Mouse (Mus musculus) naive thymus-derived CD4-positive, alpha-beta T cell, adult 2 months (primary cell): ENCODE results near the gene Zbtb48.

Experiments used
- DNase-seq: peaks from one replicate; pipeline ENCODE4 v3.0.0-alpha.2; 2011; ENCODE audit warnings: low read depth

Zbtb48 gene

DNA sequence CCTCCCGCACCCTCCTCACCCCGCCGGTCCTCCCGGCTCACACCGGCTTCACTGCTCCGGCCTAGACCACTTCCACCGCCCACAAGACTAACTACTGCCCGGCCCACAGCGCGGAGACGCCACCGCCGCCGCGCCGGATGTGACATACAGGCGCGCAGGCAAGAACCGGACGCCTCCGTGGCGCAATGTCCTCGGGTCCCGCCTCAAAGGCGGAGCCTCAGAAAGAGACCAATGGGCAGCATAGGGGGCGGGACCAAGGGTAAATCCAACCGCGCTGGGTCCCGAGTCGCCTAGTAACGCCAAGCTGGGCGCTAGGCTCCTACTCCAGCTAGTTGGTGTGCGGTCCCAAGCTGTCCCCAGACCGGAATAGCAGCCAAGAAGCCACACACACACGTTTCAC is at the start of gene Zbtb48:
TSS of gene Zbtb48 (minus strand) at position 148 of the 400 bp plus-strand sequence.
- DNase-seq = peak; percentile 96

DNA sequence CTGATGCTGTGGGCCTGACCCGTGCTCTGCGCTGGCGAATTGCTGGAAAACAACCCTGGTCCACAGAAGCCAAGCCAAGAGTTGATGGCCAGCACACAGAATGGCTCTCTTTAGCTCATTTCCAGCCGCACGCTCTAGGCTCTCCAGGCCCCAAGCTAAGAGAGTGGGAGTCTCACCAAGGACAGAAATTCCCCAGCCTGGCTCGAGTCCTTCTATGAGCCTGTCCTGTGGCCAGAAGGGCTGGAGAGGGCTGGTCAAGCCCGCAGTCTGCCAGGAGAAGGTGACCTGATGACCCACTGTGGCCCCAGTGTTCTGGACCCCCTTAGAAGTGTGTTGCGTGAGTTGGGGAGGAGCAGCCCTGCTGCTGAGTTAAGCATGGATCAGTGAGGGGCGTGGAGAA is 49.7 kb upstream of the Zbtb48 start:
- DNase-seq = no peak

DNA sequence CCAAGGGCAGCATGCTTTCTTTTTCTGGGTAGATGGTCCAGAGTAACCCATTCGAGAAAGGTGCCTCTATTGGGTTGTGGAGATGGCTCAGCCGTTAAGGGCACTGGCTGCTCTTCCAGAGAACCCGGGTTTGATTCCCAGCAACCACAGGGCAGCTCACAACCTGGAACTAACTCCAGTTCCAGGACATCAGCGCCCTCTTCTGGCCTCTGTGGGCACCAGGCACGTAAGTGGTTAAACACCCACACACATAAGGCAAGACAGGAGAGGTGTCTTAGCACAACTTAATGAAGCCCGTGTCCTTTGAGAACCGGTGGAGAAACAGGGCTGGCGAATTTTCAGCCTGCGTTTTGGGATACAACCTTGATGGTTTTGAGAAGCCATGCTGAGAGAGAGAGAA is 47.1 kb upstream of the Zbtb48 start:
- no peak for DNase-seq

DNA sequence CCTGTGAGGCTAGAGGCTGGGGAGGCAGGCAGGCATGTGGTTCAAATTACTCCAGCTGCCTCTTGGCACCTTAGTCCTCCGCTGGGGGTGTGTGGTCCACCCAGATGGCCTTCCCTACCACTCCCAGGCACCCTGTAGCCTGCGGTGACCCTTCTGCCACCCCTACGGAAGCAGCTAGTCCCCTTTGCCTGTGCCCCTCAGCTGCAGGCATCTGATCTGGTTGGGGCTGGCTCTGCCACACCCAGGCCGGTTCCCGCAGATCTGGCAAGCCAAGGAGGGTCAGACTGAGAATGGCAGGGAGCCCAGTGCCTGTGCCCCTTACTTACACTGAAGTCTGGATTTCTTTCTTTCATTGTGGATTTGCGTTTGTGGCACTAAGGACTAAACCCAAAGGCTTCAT is 46.2 kb upstream of the Zbtb48 start:
- DNase-seq = no peak

DNA sequence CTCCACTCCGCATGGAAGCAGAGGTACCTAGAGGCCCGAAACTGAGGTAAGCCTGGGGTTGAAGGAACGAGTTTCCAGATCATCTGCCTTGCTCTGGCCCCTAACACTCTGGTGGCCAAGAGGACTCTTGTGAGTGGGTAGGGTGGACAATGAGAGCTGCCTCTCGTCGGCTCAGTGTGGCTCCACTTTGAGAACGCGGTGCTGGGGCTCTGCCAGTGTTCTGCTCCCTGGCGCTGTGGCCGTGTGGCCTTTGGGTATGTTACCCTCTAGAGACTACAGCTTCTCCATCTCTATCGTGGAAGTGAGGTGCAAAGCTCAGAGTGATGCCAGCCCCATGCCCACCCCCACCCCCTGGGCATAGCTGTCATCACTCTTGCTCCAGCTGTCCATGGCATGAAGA is 45.2 kb upstream of the Zbtb48 start:
- DNase-seq = no peak

DNA sequence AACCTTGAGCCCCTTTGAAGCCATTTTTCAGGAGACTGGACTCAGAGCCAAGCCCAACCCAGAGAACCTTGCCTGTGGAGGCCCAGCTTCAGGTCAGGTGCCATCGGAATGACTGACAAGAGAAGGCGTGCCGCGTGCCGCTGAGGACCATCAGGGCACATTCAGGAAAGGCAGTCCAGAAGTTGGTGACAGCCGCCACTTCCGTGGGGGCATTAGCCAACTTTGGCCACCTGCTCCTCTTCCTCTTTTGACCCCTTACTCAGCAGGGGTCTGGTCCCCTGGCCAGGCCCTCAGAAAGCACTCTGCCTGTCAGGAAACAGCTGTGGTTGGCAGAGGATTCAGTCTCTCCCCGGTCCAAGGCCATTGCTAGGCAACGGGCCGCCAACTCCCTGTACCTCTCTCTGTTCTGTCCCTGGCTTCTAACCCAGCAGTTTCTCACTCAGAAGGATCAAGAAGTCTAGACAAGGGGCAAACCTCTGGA is 44.7 kb upstream of the Zbtb48 start, which contains the start of gene Plekhg5:
TSS of gene Plekhg5 (plus strand) at position 378 of the 481 bp plus-strand sequence.
- no peak for DNase-seq

DNA sequence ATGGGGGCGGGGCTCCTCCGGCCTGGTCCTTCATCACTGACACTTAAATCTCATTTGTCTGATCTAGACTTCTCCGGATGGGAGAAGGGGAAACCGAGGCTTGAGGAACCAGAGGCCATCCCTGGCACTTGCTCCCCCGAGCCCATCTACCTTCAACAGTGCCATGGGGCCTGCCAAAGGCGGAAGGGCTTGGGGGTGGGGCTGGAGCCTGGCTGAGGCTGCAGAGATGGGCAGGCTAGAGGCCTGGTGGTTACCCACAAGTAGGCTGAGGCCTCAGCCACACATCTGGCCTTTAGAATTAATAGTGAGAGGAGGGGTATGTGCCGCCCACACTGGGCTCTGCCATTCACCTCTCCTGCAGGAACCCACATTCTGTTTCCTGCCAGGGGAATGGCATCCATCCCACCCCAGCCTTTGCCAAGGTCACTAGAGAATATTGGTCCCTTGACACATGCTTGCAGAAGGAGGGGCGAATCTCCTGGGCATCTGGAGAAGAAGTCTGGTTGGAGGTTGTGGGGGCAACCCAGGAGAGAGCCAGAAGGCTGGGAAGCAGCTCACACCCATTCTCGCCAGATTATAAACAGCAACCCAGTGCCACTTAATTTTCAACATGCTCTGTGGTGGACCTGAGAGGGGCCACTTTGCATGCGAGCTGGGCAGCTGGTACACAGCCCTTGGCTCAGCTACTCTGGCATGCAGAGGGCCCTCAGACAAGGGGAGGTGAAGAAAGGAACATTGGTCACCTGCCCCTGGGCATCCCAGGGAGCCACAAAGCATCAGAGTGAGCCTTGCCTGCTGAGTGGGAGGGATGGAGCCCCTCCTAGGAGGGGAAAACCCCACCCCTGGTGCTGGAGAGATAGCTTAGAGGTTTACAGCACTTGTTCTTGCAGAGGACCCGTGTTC is 43.3 kb upstream of the Zbtb48 start:
- DNase-seq = no peak

DNA sequence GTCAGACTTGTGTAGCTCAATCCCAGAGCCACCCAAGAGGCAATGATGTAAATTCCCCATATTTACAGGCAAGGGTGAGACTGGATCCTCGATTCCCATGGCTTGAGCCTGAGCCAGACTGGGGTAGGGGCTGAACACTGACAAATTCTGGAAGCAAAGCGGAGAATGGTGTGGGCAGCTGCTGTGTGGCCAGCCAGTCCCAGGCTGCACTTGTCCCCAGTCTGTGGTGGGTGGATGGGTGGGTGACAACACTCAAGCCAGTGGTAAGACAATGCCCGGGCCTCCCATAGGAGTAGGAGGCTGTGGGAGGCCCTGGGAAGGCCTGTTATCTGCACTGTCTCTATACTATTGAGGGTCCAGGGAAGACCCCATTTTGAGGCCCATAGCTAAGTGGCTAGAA is 41.8 kb upstream of the Zbtb48 start:
- DNase-seq = no peak

DNA sequence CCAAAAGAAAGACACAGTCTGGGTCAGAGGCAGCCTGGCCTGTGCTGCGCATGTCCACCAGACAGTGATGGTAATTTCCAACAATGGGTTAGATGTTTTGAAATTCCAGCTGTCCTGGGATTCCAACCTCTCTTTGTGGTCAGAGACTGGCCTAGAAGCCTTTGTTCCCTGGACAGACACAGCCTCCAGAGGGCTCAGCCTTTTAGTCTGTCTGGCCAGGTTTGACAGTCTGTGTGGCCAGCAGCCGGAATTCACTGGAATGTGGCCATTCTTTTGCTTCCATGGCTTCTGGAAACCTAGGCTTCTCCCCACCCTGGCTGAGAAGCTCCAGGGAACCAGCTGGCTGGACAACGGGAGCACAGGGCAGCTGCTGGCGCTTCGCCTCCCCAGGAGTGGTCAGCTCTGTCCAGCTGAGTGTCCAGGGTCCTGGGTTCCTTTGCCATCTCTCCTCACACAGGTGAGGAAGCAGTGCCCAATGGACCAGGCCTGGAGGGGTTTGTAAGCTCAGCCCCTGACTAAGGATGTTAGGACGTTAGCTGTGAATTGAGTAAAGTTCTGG is 40.8 kb upstream of the Zbtb48 start:
- DNase-seq = no peak

DNA sequence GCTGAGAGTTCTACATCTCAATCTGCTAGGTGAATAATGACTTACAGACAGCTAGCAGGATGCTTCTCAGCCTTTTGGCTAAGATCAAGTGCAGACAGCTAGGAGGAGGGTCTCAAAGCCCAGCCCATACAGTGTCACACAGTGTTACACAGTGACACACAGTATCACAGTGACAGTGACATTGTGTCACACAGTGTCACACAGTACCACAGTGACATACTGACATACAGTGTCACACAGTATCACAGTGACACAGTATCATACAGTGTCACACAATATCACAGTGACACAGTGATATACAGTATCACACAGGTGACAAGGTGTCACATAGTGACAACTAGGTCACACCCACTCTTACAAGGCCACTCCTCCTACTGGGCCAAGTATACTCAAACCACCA is 39.8 kb upstream of the Zbtb48 start:
- no peak for DNase-seq

DNA sequence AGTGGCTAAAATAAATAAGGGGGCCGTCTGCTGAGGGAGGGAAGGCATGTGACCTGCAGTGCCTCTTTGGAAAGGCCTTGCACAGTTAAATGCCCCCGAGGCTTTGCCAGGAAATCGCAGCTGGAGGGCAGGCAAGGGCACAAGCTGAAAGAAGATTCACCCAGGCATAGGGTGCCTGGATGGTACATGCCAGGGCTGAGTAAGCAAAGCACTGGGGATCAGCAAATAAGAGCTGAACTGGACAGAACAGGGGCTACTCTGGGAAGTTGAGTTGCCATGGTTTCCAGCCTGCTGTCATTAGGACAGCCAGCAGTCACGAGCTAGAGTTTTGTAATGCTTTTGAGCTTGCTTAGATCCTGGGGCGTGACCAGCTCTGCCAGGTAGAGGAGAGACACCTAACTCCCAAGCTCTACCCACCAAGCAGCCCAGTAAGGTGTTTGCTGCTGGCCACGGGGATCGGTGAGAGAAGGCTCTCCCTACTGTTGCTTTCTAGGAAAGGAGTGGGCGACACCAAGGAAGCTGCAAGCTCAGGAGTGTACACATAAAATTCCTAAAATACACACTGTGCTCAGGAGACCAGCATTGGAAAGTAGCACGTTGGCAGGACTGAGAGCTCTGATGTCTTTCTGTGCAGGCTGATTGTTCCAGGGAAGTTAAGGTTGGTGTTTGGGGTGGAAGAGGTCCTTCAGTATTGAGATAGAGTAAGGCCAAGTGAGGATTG is 35.1 kb upstream of the Zbtb48 start:
- DNase-seq = no peak

DNA sequence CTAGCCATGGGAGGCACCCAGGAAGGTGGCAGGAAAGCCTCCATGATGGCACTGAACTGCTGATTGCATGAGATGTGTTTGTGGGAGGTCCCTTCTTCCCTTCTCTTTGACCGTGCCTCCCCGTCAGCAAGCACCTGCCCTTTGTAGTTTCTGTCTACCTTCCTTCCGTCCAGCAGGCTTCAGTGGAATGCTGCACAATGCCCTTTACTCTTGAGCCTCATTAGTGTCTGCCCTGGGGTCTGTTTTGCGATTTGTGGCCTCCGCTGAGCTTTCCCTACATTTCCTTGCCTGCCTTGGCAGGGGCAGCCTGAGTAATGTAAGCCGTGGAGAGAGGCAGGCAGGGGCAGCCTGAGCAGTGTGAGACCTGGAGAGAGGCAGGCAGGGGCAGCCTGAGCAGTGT is 17.1 kb upstream of the Zbtb48 start:
- DNase-seq = no peak

DNA sequence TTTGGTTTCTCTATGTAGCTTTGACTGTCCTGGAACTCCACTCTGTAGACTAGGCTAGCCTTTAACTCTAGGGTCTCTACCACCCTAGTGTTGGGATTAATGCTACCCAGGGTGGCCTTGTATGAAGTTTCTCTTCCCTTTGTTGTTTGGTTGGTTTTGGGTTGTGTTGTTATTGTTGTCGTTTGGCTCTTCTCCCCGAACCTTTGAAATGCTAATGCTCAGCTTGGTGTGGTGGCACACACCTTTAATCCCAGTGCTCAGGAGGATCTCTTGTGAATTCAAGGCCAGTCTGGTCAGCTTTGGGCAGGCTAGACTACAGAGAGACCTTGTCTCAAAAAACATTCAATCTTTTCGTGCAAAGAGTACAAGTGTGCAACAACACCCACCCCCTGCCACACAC is 15.7 kb upstream of the Zbtb48 start:
- no peak for DNase-seq

DNA sequence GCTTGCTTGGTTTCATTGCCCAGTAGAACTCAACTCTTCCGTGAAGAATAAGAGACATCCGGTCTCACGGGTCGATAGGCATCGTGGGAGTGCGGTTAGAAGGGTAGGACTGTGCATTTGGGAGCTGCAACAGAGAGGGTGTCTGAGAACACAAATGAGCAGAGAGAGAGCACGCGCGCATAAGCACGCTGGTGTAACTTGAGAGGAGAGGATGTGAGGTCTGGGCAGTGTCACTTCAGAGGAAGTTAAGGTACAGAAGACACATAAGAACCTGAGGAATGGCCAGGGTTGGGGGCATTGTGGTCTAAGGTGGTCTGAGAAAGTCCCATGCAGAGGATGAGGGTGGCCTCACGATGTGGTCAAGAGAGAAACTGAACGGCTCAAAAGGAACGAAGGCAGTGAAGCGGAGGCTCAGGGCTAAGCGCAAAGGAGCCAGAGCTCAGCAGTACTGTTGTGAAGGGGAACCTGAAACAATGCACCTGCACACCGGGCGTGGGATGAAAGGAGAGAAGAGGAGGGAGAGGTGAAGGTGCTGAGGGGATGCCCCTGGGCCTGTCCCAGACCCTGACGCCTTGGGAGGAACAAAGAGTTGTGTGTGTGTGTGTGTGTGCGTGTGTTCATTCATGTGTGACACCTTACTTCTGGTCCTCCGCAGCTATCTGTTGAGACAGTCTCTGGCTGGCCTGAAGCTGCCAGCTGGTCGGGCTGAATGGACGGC is 14.6 kb upstream of the Zbtb48 start:
- no peak for DNase-seq

DNA sequence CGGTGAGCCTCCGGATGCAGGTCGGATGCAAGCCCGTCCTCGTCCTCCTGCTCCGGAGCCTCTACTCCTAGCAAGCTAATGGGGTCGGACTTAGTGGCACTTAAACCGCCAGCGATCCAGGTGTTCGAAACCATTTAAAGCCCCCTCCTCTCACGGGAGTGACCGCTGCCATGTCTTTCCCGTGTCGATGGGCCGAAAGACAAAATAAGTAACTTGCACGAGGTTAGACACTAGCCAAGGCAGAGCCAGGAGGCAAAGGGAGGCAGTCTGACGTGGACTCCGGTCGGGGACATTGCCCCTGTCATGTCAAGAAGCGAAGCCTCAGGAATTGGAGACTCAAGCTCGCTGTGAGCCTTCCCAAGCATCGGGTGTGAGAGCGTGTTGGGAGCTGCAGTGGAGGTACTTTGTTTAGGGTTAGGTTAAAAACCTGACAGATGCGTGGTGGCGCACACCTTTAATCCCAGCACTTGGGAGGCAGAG is 12.4 kb upstream of the Zbtb48 start:
- DNase-seq = no peak

DNA sequence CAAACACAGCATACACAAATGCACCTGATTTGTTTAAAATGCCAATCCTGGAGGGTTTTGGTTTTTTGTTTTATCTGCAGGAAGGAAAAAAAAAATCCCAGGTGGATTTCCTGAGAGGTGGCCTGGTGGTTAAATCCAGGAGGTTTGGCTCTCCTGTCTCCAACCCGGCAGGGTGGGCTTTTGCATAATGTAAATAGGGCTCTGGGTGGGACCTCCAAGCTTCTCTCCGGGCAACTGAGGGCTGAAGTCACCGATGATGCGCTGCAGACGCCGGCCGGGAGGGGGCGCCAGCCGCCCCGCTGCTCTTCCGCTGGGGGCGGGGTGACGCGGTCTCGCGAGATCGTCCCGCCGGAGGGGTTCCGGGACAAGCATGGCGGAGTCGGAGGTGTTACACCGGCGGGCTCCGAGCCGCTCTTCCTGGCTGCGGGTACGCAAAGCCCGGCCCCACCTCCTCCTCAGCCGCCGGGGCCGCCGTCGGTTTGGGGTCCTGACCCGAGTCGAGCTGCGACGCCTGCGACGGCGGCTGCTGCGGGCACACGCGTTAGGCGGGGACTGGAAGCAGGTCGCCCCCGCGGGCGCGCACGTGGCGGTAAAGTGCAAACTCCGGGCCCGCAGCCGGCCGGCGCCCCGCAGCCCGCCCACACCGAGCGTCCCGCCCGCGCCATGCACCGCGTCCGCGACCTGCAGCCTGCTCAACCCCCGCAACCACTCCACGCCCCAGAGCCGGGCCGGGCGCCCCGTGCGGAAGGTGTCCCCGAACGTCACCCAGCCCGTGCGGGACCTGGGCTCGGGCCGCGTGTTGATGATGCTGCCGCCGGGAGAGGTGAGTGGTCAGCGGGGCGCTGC is 11.7 kb upstream of the Zbtb48 start, which contains the start of gene Nol9:
TSS of gene Nol9 (plus strand) at position 337 of the 846 bp plus-strand sequence.
- DNase-seq = peak; percentile 96

DNA sequence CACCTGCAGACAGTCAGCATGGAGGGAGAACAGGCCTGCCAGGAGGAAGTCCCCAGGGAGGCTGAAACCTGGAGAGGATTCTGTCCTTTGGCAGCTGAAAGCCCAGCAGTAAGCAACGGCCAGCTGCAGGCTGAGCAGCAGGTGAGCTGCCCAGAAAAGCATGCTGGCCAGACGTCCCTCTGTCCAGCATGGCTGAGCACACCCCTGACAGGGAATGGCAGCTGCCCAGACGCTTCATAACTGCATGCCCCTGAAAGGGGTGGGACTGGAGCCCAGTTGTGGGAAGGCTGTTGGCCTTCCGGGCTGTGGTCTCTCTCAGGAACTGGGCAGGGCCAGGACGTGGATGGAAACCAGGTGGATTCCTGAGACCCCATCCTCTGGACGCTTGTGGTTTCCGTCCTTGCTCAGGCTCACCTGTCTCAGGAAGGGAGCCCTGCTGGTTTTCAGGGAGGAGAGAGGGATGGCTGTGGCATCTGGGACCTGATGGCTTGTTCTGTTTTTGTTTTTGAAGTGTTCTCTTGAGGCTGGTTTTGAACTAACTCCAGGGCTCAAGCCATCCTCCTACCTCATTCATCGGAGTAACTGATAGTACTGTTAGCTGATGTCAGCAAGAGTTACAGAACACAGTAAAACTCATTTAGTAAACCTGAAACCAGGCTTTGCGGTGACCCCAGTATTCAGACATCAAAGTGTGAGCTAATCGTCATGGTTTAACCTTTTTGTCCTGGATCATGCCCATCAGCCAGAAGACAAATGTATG is 10.9 kb upstream of the Zbtb48 start, which contains the start of gene Tas1r1:
TSS of gene Tas1r1 (minus strand) at position 344 of the 760 bp plus-strand sequence.
- no peak for DNase-seq

DNA sequence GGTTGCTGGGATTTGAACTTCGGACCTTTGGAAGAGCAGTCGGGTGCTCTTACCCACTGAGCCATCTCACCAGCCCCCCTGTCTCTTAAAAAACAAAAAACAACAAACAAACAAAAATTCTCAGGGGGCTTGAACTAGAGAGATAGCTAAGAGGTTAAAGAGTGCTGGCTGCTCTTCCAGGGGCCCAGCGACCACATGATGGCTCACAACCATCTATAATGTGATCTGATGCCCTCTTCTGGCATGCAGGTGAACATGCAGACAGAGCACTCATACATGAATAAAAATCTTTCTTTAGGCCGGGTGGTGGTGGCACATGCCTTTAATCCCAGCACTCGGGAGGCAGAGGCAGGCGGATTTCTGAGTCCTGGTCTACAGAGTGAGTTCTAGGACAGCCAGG is 9.0 kb upstream of the Zbtb48 start:
- peak; percentile 33 for DNase-seq

DNA sequence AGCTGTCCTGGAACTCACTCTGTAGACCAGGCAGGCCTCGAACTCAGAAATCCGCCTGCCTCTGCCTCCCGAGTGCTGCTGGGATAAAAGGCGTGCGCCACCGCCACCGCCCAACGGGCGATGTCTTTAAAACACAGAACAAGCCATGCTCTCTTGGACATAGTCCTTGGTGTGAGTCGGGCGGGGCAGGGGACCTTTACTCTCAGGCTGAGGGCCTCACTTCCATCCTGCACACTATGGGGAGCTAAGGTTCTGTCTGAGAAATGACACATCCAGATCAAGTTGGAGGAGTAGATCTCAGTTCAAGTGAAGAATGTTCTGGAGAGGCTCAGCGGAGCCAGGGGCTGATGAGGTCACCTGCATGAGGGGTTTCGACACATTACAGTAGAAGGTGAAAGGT is 5.5 kb upstream of the Zbtb48 start:
- DNase-seq = no peak

DNA sequence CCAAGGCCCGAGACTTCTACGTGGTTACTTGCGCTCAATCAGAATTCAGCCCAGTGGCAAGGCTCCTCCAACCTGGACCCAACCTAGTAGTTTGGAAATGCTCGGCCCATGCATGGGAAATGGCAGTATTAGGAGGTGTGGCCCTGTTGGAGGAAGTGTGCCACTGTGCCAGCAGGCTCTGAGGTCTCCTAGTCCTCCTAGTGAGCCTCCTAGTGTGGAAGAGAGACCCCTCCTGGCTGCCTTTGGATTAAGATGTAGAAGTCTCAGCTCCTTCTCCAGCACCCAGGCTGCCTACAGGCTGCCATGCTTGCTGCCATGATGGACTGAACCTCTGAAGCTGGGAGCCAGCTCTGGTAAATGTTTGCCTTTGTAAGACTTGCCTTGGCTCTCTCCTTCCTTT is 2.5 kb upstream of the Zbtb48 start:
- no peak for DNase-seq
